Mouse (Mus musculus) cerebellum, adult 2 months (tissue): Measurements from ENCODE around the gene Ces1f.

Experiments used
- CTCF ChIP-seq: fragments of 200-500 bp; IDR thresholded peaks from 2 replicates; pipeline ENCODE4 v1.5.1; 2011; ENCODE audit warnings: low read depth, mild to moderate bottlenecking, control low read depth, low read length, moderate library complexity, borderline replicate concordance; ENCODE audit not compliant: insufficient read depth
- POLR2A ChIP-seq: fragments of 200-500 bp; IDR thresholded peaks from 2 replicates; pipeline ENCODE4 v1.6.1; 2011; ENCODE audit warnings: low read length, control low read depth, borderline replicate concordance; ENCODE audit not compliant: insufficient read depth

- TF ChIP-seq CTCF (no peak), POLR2A (no peak)
Observed at GRCm38 (mm10) chr8:93252400-93252925, 27.1 kb downstream of the Ces1f start.
